Mouse (Mus musculus): ENCODE results near the gene Wnt5a. TPM values are rescaled to one million over a fixed set of nuclear protein-coding genes. Genes with fewer than 3 reads are reported as not detected.

Gene Wnt5a
- total and polyA plus RNA-seq, 2 experiments from 2014 or later: 11.2 to 14.7 TPM

DNA sequence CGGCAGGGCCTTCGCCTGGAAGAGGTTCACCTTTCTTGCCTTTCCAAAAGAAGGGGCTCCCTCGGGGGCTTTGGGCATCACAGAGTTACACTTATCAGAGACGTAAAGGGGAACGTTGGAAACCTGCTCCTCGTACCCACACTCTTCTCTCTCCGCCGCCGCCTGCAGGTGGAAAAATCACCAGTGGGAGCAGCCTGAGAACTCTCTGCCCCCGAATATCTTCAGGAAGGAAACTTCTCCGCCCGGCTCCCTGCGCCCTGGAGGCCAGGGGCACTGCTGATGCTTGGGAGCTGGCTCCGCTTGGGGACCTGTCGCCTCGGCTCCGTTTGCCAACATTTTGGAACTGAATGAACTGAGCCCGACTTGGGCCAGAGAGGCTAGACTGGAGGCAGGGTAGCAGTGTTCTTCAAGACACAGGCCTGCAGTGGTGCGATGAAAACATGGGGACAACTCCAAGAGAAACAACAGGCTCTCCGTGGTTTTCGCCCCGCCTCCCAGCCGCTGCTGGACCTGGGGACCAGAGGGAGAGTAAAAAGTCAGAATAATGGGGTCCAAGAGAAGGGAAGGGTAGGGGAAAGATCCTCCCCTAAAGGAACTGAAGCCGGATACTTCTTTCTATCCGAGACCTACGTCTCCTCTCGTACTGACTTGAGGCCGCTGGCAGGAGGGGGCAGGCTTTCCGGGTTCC is 5.9 kb downstream of the Wnt5a start:
- 2% methylated on average over 29 of the region's 29 CpGs for WGBS
- ATAC-seq (ENCODE audit: low FRiP score) (no peak), DNase-seq (ENCODE audit: low spot score) (peak; percentile 51)
- Histone ChIP-seq H3K4me1 (ENCODE audit: insufficient read depth, low read length) (0 out of 2 replicates have a peak, but pooled peaks cover 5% of the 10 kb centered on the region), H3K36me3 (ENCODE audit: insufficient read depth, low read length) (no peaks in the 10 kb centered on the region), H3K27me3 (ENCODE audit: insufficient read depth, low read length) (peaks cover 31% of the 10 kb centered on the region), H3K27ac (ENCODE audit: low read depth, low read length) (no peak overlapping the region), H3K4me3 (ENCODE audit: low read depth, low read length) (peak overlapping the region; percentile 54), H3K9me3 (ENCODE audit: low read length) (no peaks in the 10 kb centered on the region), H3K9ac (replicated peaks; ENCODE audit: low read length, poor library complexity, severe bottlenecking) (peak overlapping the region; percentile 48; the same call in 1 of the 2 replicates), H3K4me2 (ENCODE audit: low read depth, low read length, poor library complexity, severe bottlenecking) (peak overlapping the region; percentile 75)
- peak; percentile 57 for TF ChIP-seq CTCF (IDR thresholded peaks at IDR 0.05)

DNA sequence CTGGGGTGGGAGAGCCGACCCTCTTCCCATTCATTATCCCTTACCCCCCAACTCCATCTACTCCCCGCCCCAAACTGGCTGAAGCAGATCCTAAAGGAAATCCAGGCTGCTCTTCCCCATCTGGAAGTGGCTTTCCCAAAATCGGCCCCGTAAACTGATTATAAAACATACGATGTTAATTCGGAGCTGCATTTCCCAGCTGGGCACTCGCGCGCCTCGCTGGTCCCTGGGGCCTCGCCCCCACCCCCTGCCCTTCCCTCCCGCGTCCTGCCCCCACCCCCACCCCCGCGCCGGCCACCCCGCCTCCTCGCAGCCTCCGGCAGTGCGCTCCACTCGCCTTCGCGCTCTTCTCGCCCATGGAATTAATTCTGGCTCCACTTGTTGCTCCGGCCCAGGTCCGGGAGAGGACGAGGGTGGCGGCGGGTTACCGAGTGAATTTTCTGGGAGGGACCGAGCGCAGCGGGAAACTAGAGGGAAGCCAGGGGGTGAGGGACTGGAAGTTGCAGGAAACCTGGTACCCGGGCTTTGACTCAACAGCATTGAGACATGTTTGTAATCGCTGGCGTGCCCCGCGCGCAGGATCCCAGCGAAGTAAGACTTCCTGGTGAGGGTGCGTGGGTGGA is 6.6 kb downstream of the Wnt5a start:
- WGBS: 2% methylated on average over 35 of the region's 41 CpGs
- Histone ChIP-seq H3K4me3 (ENCODE audit: low read depth, low read length) (peak overlapping the region; percentile 54), H3K27me3 (ENCODE audit: insufficient read depth, low read length) (peaks cover 26% of the 10 kb centered on the region), H3K9me3 (ENCODE audit: low read length) (no peaks in the 10 kb centered on the region), H3K36me3 (ENCODE audit: insufficient read depth, low read length) (no peaks in the 10 kb centered on the region), H3K4me2 (ENCODE audit: low read depth, low read length, poor library complexity, severe bottlenecking) (peak overlapping the region; percentile 75), H3K27ac (ENCODE audit: low read depth, low read length) (no peak overlapping the region), H3K4me1 (ENCODE audit: insufficient read depth, low read length) (0 out of 2 replicates have a peak, but pooled peaks cover 5% of the 10 kb centered on the region), H3K9ac (replicated peaks; ENCODE audit: low read length, poor library complexity, severe bottlenecking) (peak overlapping the region; percentile 48)
- ATAC-seq (ENCODE audit: low FRiP score): no peak
- DNase-seq (ENCODE audit: low spot score): peak; percentile 27
- TF ChIP-seq CTCF (IDR thresholded peaks at IDR 0.05): no peak

DNA sequence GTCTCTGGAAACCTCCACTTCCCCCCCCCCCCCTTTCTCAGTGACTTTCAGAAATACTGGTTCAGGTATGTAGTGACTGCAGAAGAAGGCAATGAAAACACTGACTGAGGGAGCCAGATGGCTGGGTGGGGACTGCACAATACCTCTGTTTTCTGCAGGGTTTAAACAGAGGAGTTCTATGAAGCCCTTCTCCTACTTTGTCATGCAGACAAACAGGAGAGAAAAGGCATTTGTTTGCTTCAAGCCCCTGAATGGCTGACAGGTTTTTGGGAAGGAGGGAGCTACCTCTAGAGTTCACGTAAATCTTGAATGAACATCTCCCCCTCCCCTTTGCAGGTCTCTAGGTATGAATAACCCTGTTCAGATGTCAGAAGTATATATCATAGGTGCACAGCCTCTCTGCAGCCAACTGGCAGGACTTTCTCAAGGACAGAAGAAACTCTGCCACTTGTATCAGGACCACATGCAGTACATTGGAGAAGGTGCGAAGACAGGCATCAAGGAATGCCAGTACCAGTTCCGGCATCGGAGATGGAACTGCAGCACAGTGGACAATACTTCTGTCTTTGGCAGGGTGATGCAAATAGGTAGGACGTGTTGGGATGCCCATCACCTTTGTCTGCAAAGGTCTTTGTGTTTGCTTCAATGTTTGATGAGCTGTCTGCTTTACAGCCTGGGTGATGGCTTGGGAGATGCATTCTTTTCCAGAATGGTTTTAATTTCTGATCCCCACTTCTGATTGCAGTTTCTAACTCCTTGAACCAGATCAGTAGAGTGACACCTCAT is 8.4 kb downstream of the Wnt5a start:
- H3K27me3 ChIP-seq (ENCODE audit: insufficient read depth, low read length): peaks cover 19% of the 10 kb centered on the region
- no peaks in the 10 kb centered on the region for H3K9me3 ChIP-seq (ENCODE audit: low read length)
- DNase-seq (ENCODE audit: low spot score) (no peak), ATAC-seq (ENCODE audit: low FRiP score) (no peak)
- H3K4me2 ChIP-seq (ENCODE audit: low read depth, low read length, poor library complexity, severe bottlenecking): no peak overlapping the region
- no peak overlapping the region for H3K4me3 ChIP-seq (ENCODE audit: low read depth, low read length)
- TF ChIP-seq CTCF (IDR thresholded peaks at IDR 0.05): no peak
- H3K4me1 ChIP-seq (ENCODE audit: insufficient read depth, low read length): 0 out of 2 replicates have a peak, but pooled peaks cover 5% of the 10 kb centered on the region
- H3K36me3 ChIP-seq (ENCODE audit: insufficient read depth, low read length): no peaks in the 10 kb centered on the region
- 87% methylated on average over 5 of the region's 5 CpGs for WGBS
- no peak overlapping the region for H3K27ac ChIP-seq (ENCODE audit: low read depth, low read length)
- H3K9ac ChIP-seq (replicated peaks; ENCODE audit: low read length, poor library complexity, severe bottlenecking): no peak overlapping the region

DNA sequence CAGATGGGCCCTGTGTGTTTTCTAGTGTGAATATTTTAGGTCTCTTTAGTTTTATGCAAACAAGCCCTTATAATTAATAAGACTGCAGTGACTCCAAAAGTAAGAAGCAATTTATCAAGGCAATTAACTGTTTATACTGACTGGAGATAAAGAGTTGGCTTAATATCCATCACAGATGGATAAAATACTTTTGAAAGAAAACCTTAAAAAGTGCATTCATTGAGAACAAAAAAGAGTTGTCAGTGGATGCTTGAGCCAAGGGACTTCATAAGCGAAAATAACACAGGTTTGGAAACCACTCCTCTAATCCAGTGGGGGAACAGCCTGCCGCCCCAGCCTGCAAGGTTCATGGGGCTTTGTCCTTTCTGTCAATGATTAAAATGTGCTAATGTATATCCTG is 9.6 kb downstream of the Wnt5a start:
- DNase-seq (ENCODE audit: low spot score): no peak

DNA sequence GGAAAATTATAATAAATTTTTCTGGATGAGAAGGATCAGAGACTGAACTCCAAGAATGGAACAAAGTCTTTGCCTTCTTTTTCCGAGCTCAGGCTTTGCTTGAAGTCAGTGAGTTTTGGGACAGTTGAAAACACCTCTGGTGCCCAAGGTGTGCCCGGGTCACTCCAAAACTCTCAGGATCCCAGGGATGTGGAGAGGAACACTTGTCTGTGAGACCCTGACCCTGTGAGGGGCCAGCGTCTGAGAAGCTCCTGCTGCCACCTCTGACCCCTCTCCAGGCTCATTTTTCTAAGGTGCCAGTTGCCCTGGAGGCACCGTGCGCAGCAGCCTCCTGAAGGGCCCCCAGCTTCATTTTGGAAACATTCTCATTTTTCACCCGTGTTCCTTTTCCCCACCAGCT is 10.8 kb downstream of the Wnt5a start:
- no peak overlapping the region for H3K4me2 ChIP-seq (ENCODE audit: low read depth, low read length, poor library complexity, severe bottlenecking)
- DNase-seq (ENCODE audit: low spot score) (no peak), ATAC-seq (ENCODE audit: low FRiP score) (no peak)
- H3K4me1 ChIP-seq (ENCODE audit: insufficient read depth, low read length): 0 out of 2 replicates have a peak, but pooled peaks cover 5% of the 10 kb centered on the region
- no peak overlapping the region for H3K27ac ChIP-seq (ENCODE audit: low read depth, low read length)
- H3K9ac ChIP-seq (replicated peaks; ENCODE audit: low read length, poor library complexity, severe bottlenecking): no peak overlapping the region
- no peaks in the 10 kb centered on the region for H3K9me3 ChIP-seq (ENCODE audit: low read length)
- H3K4me3 ChIP-seq (ENCODE audit: low read depth, low read length): no peak overlapping the region
- TF ChIP-seq CTCF (IDR thresholded peaks at IDR 0.05): no peak
- 51% methylated on average over 6 of the region's 6 CpGs for WGBS
- H3K27me3 ChIP-seq (ENCODE audit: insufficient read depth, low read length): peaks cover 11% of the 10 kb centered on the region
- H3K36me3 ChIP-seq (ENCODE audit: insufficient read depth, low read length): no peaks in the 10 kb centered on the region

More for the DNA sequence above, 9.6 kb downstream of the Wnt5a start:
- TF ChIP-seq CTCF (IDR thresholded peaks at IDR 0.05): no peak
- Histone ChIP-seq H3K27ac (ENCODE audit: low read depth, low read length) (no peak overlapping the region), H3K4me3 (ENCODE audit: low read depth, low read length) (no peak overlapping the region), H3K9me3 (ENCODE audit: low read length) (no peaks in the 10 kb centered on the region), H3K4me1 (ENCODE audit: insufficient read depth, low read length) (0 out of 2 replicates have a peak, but pooled peaks cover 5% of the 10 kb centered on the region), H3K9ac (replicated peaks; ENCODE audit: low read length, poor library complexity, severe bottlenecking) (no peak overlapping the region), H3K4me2 (ENCODE audit: low read depth, low read length, poor library complexity, severe bottlenecking) (no peak overlapping the region), H3K27me3 (ENCODE audit: insufficient read depth, low read length) (peaks cover 15% of the 10 kb centered on the region), H3K36me3 (ENCODE audit: insufficient read depth, low read length) (no peaks in the 10 kb centered on the region)
- ATAC-seq (ENCODE audit: low FRiP score): no peak
- WGBS: 52% methylated on average over 2 of the region's 2 CpGs
